Mouse (Mus musculus): ENCODE measurements around the gene Psmb5.
"Not testable (repeated sequence)": the region's sequence is repeated elsewhere in the genome, so short reads cannot be mapped to it uniquely, and the experiment has no call there.

Gene Psmb5

GRCm38 (mm10) chr14:54630583-54631239 is 12.9 kb upstream of the Psmb5 start:
- no peak for DNase-seq (ENCODE audit: low spot score)

GRCm38 (mm10) chr14:54629797-54630196 is 12.0 kb upstream of the Psmb5 start:
- no peak for DNase-seq (ENCODE audit: low spot score)

GRCm38 (mm10) chr14:54628103-54628502 is 10.3 kb upstream of the Psmb5 start:
- no peak for DNase-seq (ENCODE audit: low spot score)

- no peak for DNase-seq (ENCODE audit: low spot score)
These were observed 7.2 kb upstream of the Psmb5 start for GRCm38 (mm10) chr14:54624976-54625375.

- no peak for DNase-seq (ENCODE audit: low spot score)
These were observed 5.5 kb upstream of the Psmb5 start for GRCm38 (mm10) chr14:54623334-54623733.

GRCm38 (mm10) chr14:54621133-54621532 is 3.3 kb upstream of the Psmb5 start, which contains the start of gene Psmb11:
Psmb11 (plus strand) TSS chr14:54621433.
- no peak for DNase-seq (ENCODE audit: low spot score)

- DNase-seq (ENCODE audit: low spot score) = no peak
These were observed 498 bp downstream of the Psmb5 start for GRCm38 (mm10) chr14:54617152-54617896.

GRCm38 (mm10) chr14:54616226-54616825 is 1.5 kb downstream of the Psmb5 start:
- no peak for DNase-seq (ENCODE audit: low spot score)

- not testable (repeated sequence) for DNase-seq (ENCODE audit: low spot score)
These were observed 3.7 kb downstream of the Psmb5 start for GRCm38 (mm10) chr14:54614130-54614529.

- no peak for DNase-seq (ENCODE audit: low spot score)
These were observed 7.2 kb downstream of the Psmb5 start for GRCm38 (mm10) chr14:54610648-54611047.

- no peak for DNase-seq (ENCODE audit: low spot score)
These were observed 7.9 kb downstream of the Psmb5 start for GRCm38 (mm10) chr14:54609962-54610361.

- no peak for DNase-seq (ENCODE audit: low spot score)
These were observed 8.6 kb downstream of the Psmb5 start for GRCm38 (mm10) chr14:54609245-54609644.

GRCm38 (mm10) chr14:54607226-54607625 is 10.6 kb downstream of the Psmb5 start:
- DNase-seq (ENCODE audit: low spot score) = no peak

GRCm38 (mm10) chr14:54605752-54606321 is 12.0 kb downstream of the Psmb5 start, which contains the start of gene 4931414P19Rik:
4931414P19Rik (minus strand) TSS chr14:54605993.
- DNase-seq (ENCODE audit: low spot score) = peak; percentile 69

GRCm38 (mm10) chr14:54603686-54604085 is 14.1 kb downstream of the Psmb5 start:
- DNase-seq (ENCODE audit: low spot score) = no peak

GRCm38 (mm10) chr14:54603038-54603654 is 14.7 kb downstream of the Psmb5 start:
- DNase-seq (ENCODE audit: low spot score) = peak; percentile 83

- DNase-seq (ENCODE audit: low spot score) = no peak
These were observed 15.2 kb downstream of the Psmb5 start for GRCm38 (mm10) chr14:54602613-54603012.

- DNase-seq (ENCODE audit: low spot score) = no peak
These were observed 16.2 kb downstream of the Psmb5 start for GRCm38 (mm10) chr14:54601601-54602000.

GRCm38 (mm10) chr14:54597084-54597483 is 20.7 kb downstream of the Psmb5 start:
- DNase-seq (ENCODE audit: low spot score) = no peak

GRCm38 (mm10) chr14:54594631-54595414 is 23.0 kb downstream of the Psmb5 start:
- DNase-seq (ENCODE audit: low spot score) = no peak

GRCm38 (mm10) chr14:54594055-54594454 is 23.8 kb downstream of the Psmb5 start:
- no peak for DNase-seq (ENCODE audit: low spot score)
